Mouse (Mus musculus) heart, embryonic 14.5 days (tissue): ENCODE results near the gene Zfand6. TPM values are rescaled to one million over a fixed set of nuclear protein-coding genes. Genes with fewer than 3 reads are reported as not detected.

Experiments used
- ATAC-seq: fragments of 200-750 bp; cut with Nextera tagmentation; 2 replicates; pipeline ENCODE4 v1.8.0; 2017; ENCODE audit warnings: low read depth, moderate TSS enrichment; ENCODE audit not compliant: insufficient number of reproducible peaks, insufficient read depth, low FRiP score
- H3K27ac ChIP-seq, 2 experiments: fragments of 200-500 bp in 1 of 2; fragments of 300-500 bp in 1 of 2; sonication (generic) in 1 of 2; replicated peaks in 1 of 2; 2 replicates each; pipeline ENCODE4 v1.5.1; 2012 to 2014; ENCODE audit warnings: low read depth in 2 of 2, low read length in 2 of 2, control low read depth in 1 of 2, mild to moderate bottlenecking in 1 of 2, mixed read lengths in 1 of 2; ENCODE audit not compliant: control insufficient read depth in 1 of 2, insufficient read depth in 1 of 2
- H3K27me3 ChIP-seq: fragments of 300-500 bp; sonication (generic); 2 replicates; pipeline ENCODE4 v1.6.1; 2014; ENCODE audit warnings: mild to moderate bottlenecking, low read length, control low read depth; ENCODE audit not compliant: control insufficient read depth, insufficient read depth
- H3K36me3 ChIP-seq: fragments of 300-500 bp; sonication (generic); 2 replicates; pipeline ENCODE4 v1.6.1; 2014; ENCODE audit warnings: mild to moderate bottlenecking, control low read depth, low read length, mixed read lengths; ENCODE audit not compliant: control insufficient read depth, insufficient read depth
- H3K4me1 ChIP-seq, 2 experiments: fragments of 200-500 bp in 1 of 2; fragments of 300-500 bp in 1 of 2; sonication (generic) in 1 of 2; 2 replicates each; pipeline ENCODE4 v1.6.1; 2012 to 2014; ENCODE audit warnings: low read length in 2 of 2, control low read depth in 1 of 2, mixed read lengths in 1 of 2; ENCODE audit not compliant: control insufficient read depth in 2 of 2, insufficient read depth in 2 of 2
- H3K4me2 ChIP-seq: fragments of 300-500 bp; sonication (generic); 2 replicates; pipeline ENCODE4 v1.6.1; 2014; ENCODE audit warnings: mild to moderate bottlenecking, low read length
- H3K4me3 ChIP-seq, 2 experiments: fragments of 200-500 bp in 1 of 2; fragments of 300-500 bp in 1 of 2; sonication (generic) in 1 of 2; 2 replicates each; pipeline ENCODE4 v1.5.1; 2012 to 2014; ENCODE audit warnings: low read length in 2 of 2, mild to moderate bottlenecking in 2 of 2, control low read depth in 1 of 2, low read depth in 1 of 2, moderate library complexity in 1 of 2; ENCODE audit not compliant: control insufficient read depth in 1 of 2, insufficient read depth in 1 of 2
- H3K9ac ChIP-seq: fragments of 300-500 bp; sonication (generic); 2 replicates; pipeline ENCODE4 v1.6.1; 2014; ENCODE audit warnings: mild to moderate bottlenecking, low read length
- H3K9me3 ChIP-seq: fragments of 300-500 bp; sonication (generic); 2 replicates; pipeline ENCODE4 v1.6.1; 2016; ENCODE audit warnings: low read length, control low read depth; ENCODE audit not compliant: control insufficient read depth
- WGBS: fragments of 180-500 bp; shearing (Covaris S2); extraction: QIAGEN DNeasy Blood & Tissue Kit; methylation state at CpG from one replicate; pipeline ENCODE4 v1.1.7; 2014; 5-methylcytosine and 5-hydroxymethylcytosine counted together
- polyA plus RNA-seq: library from polyadenylated mRNA; unstranded; fragments of >200 nt; fragmentation: Nextera tagmentation; extraction: Ambion mirVana; gene quantifications from 2 replicates; pipeline ENCODE4 v1.2.1, GENCODE M21; 2014

Zfand6 gene
- 147 and 168 TPM in 2 replicates for polyA plus RNA-seq

DNA sequence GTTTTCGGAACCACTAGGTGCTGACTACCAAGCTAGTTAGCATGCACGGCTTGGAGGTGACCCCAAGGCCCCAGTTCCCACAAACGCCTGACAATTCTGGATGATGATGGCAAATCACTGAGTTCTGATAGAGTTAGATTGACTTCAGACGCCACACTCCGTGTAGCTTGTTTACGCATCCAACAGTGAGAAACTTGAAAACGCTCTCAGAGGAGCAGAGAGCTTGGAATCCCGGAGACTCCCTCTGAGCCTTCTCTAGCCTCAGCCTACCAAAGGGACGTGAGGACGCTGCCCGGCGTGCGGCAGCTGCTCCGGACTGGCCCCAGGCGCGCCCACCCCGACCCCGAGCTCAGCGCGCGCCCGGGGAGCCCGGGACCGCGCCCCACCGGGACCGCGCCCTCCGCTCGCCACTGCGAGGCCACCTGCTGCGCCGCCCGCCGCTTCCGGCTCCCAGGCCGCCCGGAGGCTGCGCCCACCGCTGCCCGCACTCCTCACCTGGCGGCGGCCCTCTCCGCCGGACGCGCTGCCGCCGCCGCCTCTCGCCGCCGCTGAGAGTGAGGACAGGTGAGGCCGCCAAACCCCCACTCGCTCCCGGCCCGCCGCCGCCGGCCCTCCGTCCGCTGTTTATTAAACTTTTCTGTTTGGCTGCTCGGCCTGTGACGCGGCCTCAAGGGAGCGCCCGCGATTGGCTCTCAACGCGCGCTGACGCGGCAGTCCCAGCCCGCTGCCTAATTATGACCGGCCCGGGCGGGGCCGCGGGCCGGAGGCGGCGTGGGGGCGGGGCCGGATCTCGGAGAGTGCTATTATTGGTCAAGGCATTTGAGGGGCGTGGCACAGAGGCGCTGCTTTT is at the start of gene Zfand6:
Zfand6 (minus strand) TSS at position 709 of the 850 bp plus-strand sequence.
- ATAC-seq, result peak; percentile 99
- Histone ChIP-seq H3K27ac (peak within 1 kb of the TSS; percentile 90 to 94), H3K9ac (peak within 1 kb of the TSS; percentile 85), H3K4me1 (0 out of 4 replicates have a peak, but pooled peaks cover 0 to 3% of the 10 kb centered on the region in 2 experiments), H3K36me3 (no peaks in the 10 kb centered on the region), H3K4me2 (peak within 1 kb of the TSS; percentile 89), H3K4me3 (peak within 1 kb of the TSS; percentile 86 to 88), H3K27me3 (no peaks in the 10 kb centered on the region), H3K9me3 (no peaks in the 10 kb centered on the region)
- under 1% methylated on average over 69 of the region's 87 CpGs for WGBS

DNA sequence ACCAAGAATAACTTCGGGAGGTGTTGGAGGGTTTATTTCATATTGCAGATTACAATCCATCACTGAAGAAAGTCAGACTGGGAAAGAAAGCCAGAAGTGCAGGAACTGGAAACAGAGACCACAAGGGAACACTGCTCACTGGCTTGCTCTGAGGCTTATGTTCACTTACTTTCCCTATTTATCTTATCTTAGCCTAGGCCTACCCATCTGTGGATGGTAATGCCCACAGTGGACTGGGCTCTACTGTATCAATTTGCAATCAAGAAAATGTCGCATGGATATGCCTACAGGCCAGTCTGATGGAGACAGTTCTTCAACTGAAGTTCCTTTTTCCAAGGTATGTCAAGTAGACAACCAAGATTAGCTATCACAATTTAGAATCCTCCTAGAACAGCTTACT is 47.0 kb upstream of the Zfand6 start:
- H3K9ac ChIP-seq, result no peak overlapping the region
- H3K27ac ChIP-seq, result no peak overlapping the region
- no peak overlapping the region for H3K4me2 ChIP-seq
- H3K4me1 ChIP-seq, result no peaks in the 10 kb centered on the region
- WGBS, result 78% methylated on average over 2 of the region's 2 CpGs
- no peaks in the 10 kb centered on the region for H3K36me3 ChIP-seq
- H3K9me3 ChIP-seq, result no peaks in the 10 kb centered on the region
- ATAC-seq, result no peak
- H3K4me3 ChIP-seq, result no peak overlapping the region
- H3K27me3 ChIP-seq, result no peaks in the 10 kb centered on the region

DNA sequence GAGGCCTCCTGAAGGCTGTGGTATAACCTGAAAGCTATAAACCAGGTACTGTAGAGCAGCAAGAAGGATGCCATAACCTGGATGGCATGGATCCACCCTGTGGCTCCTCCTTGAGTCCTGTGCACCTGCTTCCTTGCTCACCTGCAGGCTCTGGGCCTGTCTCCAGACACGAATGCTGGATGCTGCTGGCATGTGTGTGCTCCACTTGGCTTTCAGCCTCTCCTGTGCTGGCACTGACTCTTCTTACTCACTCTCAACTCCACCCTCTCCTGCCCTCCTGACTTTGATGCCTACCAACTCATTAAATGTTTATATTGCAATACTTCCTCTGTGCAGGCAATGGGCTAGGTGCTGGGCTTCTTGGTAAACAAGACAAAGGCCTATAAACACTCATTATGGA is 43.3 kb upstream of the Zfand6 start:
- no peaks in the 10 kb centered on the region for H3K9me3 ChIP-seq
- no peaks in the 10 kb centered on the region for H3K4me1 ChIP-seq
- ATAC-seq, result 0 out of 2 replicates have a peak, but pooled peaks have one; percentile 17
- H3K27ac ChIP-seq, result no peak overlapping the region
- H3K4me3 ChIP-seq, result no peak overlapping the region
- no peaks in the 10 kb centered on the region for H3K36me3 ChIP-seq
- no peaks in the 10 kb centered on the region for H3K27me3 ChIP-seq
- no peak overlapping the region for H3K9ac ChIP-seq
- no peak overlapping the region for H3K4me2 ChIP-seq
- WGBS, result 36% methylated on average over 1 of the region's 1 CpGs

DNA sequence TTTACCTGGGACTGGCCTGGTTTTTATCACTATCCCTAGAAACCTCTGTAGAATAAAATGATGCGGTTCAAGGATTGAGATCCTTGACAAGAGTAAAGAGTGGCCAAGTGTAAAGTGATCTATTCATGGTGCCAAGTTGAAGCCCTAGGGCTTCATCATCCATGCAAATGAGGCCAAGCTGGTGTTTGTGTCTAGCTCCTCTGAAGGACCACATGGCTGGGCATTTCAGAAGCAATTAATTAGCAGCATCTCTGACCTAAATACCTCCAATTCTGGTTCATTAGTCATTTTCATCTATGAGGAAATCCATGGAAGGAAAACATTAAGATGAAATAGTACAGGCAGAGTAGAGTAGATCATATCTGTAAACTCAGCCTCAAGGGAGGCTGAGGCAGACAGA is 42.3 kb upstream of the Zfand6 start:
- no peak overlapping the region for H3K4me3 ChIP-seq
- H3K36me3 ChIP-seq, result no peaks in the 10 kb centered on the region
- no peak for ATAC-seq
- WGBS, result 100% methylated on average over 1 of the region's 1 CpGs
- H3K27me3 ChIP-seq, result no peaks in the 10 kb centered on the region
- no peak overlapping the region for H3K27ac ChIP-seq
- no peaks in the 10 kb centered on the region for H3K4me1 ChIP-seq
- H3K9me3 ChIP-seq, result no peaks in the 10 kb centered on the region
- no peak overlapping the region for H3K9ac ChIP-seq
- H3K4me2 ChIP-seq, result no peak overlapping the region

DNA sequence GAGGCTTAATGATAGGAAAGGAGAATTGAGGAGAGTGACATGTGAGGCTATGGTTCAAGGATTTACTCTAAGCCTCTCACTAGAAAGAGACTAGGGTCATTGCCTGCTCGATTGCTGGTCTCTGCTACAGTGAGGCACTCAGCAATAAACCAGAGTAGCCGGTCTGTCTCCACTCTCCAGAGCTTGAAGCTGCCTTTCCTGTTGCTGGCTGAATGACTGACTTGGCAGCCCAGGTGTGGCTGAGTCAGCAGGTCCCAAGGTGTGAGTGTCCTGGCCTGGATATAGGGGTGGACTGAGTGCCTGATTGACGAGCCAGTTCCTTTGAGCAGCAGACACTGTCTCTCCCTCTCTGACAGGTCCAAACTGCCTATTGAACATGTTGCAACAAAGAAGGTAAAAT is 41.3 kb upstream of the Zfand6 start:
- H3K36me3 ChIP-seq, result no peaks in the 10 kb centered on the region
- H3K4me2 ChIP-seq, result no peak overlapping the region
- H3K9me3 ChIP-seq, result no peaks in the 10 kb centered on the region
- no peaks in the 10 kb centered on the region for H3K27me3 ChIP-seq
- no peak overlapping the region for H3K9ac ChIP-seq
- no peak overlapping the region for H3K27ac ChIP-seq
- no peaks in the 10 kb centered on the region for H3K4me1 ChIP-seq
- H3K4me3 ChIP-seq, result no peak overlapping the region
- WGBS, result 62% methylated on average over 3 of the region's 3 CpGs
- no peak for ATAC-seq

DNA sequence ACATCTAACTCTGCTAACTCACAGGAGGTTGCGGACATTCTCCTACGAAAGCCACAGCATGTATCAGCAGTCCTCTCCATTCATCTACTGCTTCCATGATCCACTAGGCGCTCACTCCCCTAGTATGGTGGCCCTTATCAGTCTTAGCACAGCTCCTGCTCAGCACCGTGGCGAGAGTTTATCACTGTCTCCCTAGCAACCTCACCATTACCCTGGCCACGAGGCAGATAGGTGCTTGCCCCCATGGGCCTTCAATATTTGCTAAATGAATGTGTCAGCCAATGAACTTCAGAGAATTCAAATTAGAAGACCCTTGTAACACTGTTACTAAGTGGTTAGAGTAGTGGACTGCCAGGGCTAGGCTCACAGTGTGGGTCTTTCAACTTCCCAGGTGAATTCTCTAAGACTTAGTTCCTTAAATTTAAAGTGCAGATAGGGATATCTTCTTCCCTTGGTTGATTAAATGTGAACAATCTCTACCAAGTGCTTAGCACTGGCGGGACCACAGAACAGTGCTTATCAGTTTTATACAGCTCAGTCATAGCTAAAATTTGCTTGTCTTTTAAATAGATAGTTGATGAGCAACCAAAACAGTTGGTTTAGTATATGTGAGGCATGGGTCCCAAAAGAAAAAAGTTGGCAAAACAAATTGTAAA is 33.2 kb upstream of the Zfand6 start:
- no peaks in the 10 kb centered on the region for H3K9me3 ChIP-seq
- WGBS, result 25% methylated on average over 7 of the region's 7 CpGs
- ATAC-seq, result no peak

DNA sequence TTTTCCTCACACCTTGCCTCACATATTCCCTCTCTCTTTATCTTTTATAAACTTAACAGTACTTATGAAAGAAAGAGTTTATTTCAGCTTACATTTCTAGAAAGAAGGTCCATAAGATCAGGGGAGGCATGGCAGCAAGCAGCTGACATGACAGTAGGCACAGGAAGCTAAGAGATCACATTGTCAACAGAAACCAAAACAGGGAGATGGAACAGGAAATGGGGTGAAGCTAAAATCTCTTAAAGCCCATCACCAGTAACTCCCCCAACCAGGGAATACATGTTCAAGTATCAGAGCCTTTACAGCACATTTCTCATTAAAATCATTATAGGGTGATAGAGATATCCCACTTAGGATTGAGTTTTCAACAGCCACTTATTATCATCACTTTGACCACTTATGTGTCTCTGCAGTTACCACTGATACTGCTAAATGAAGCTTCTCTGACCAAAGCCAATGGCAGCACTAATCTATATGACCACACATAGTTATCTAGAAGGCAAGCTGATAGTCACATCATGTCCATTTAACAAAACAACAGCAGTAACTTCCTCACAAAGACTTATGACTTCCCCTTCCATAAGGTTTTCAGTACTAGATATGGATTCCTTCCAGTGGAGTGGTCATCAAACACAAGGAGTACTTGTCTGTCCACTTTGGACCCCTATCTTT is 20.7 kb upstream of the Zfand6 start:
- no peak for ATAC-seq
- Histone ChIP-seq H3K27me3 (no peaks in the 10 kb centered on the region), H3K4me1 (no peaks in the 10 kb centered on the region), H3K4me2 (no peak overlapping the region), H3K27ac (no peak overlapping the region), H3K36me3 (no peaks in the 10 kb centered on the region), H3K4me3 (no peak overlapping the region), H3K9ac (no peak overlapping the region), H3K9me3 (no peaks in the 10 kb centered on the region)

More for the DNA sequence above, 33.2 kb upstream of the Zfand6 start:
- Histone ChIP-seq H3K4me2 (no peak overlapping the region), H3K9ac (no peak overlapping the region), H3K27ac (no peak overlapping the region), H3K36me3 (no peaks in the 10 kb centered on the region), H3K4me1 (no peaks in the 10 kb centered on the region; a peak in 1 of 4 replicates), H3K27me3 (no peaks in the 10 kb centered on the region), H3K4me3 (no peak overlapping the region)
